ENCODE assay signal across 27 mouse cellular contexts in genomic region chr6:91202571-91202970, GRCm38 (mm10). TPM values are rescaled to one million over a fixed set of nuclear protein-coding genes. Genes with fewer than 3 reads are reported as not detected.
DNase-seq lines count a peak whose midpoint lies in the region; ATAC-seq and TF ChIP-seq lines count a peak whose summit lies in the region.
"Had no signal": no experiment of that assay in that cellular context is flagged by ENCODE, and none has a peak within 500 bp of the region (broad histone marks: within the 10 kb centered on the region; RNA-seq: fewer than 3 reads in every experiment).

No protein-coding gene starts in this region.

- no peak for TF ChIP-seq CTCF in embryonic fibroblast, embryonic 13.5 days (IDR thresholded peaks at IDR 0.05; ENCODE audit: borderline replicate concordance, insufficient read depth, low read length)

- no peaks in the 10 kb centered on the region for H3K36me3 ChIP-seq in heart, embryonic 13.5 days
- no peaks in the 10 kb centered on the region for H3K36me3 ChIP-seq in heart, embryonic 11.5 days (ENCODE audit: control insufficient read depth, insufficient read depth, low read length)
- H3K36me3 ChIP-seq: embryonic facial prominence, embryonic 12.5 days; heart, embryonic 12.5 days; hindbrain, embryonic 12.5 days; kidney, embryonic 15.5 days; limb, embryonic 13.5 days; liver, embryonic 13.5 days; midbrain, embryonic 12.5 days had no signal

- no peak overlapping the region for H3K4me3 ChIP-seq in heart, embryonic 13.5 days
- no peak overlapping the region for H3K4me3 ChIP-seq in heart, embryonic 11.5 days (ENCODE audit: low read depth, low read length)
- H3K4me3 ChIP-seq in embryonic fibroblast, embryonic 13.5 days (ENCODE audit: insufficient read depth, low read length) = no peak overlapping the region
- H3K4me3 ChIP-seq: embryonic facial prominence, embryonic 12.5 days; forebrain, embryonic 13.5 days; heart, embryonic 12.5 days; hindbrain, embryonic 12.5 days; kidney, embryonic 15.5 days; limb, embryonic 13.5 days; liver, embryonic 13.5 days; midbrain, embryonic 12.5 days had no signal

- H3K4me2 ChIP-seq in heart, embryonic 13.5 days = no peak overlapping the region
- no peak overlapping the region for H3K4me2 ChIP-seq in heart, embryonic 11.5 days
- H3K4me2 ChIP-seq: embryonic facial prominence, embryonic 12.5 days; forebrain, embryonic 13.5 days; heart, embryonic 12.5 days; hindbrain, embryonic 12.5 days; kidney, embryonic 15.5 days; limb, embryonic 13.5 days; liver, embryonic 13.5 days; lung, embryonic 14.5 days; midbrain, embryonic 12.5 days had no signal

- peak; percentile 6 for DNase-seq in R1 (ENCODE audit: low read depth, low spot score)
- DNase-seq in ovary, postnatal 10 days (ENCODE audit: low spot score) = no peak
- no peak for DNase-seq in adrenal gland, postnatal 4 days (ENCODE audit: low spot score in 2 of 2)
- DNase-seq in adrenal gland, postnatal 14 days = no peak
- DNase-seq: adrenal gland, postnatal 10 days; cerebellum, adult 9-11 months; kidney, adult 11 months; kidney, postnatal 36 days; liver, embryonic 13.5 days; lung, embryonic 14.5 days; right cerebral cortex, postnatal 25 days; spleen, adult 18-20 months; thymus, postnatal 36 days had no signal

- H3K4me1 ChIP-seq in heart, embryonic 13.5 days = peaks cover 55% of the 10 kb centered on the region
- H3K4me1 ChIP-seq in heart, embryonic 11.5 days (ENCODE audit: control insufficient read depth, insufficient read depth, low read length) = peaks cover 10% of the 10 kb centered on the region
- peaks cover 29% of the 10 kb centered on the region for H3K4me1 ChIP-seq in embryonic fibroblast, embryonic 13.5 days (ENCODE audit: control insufficient read depth, insufficient read depth, low read length)
- H3K4me1 ChIP-seq: liver, embryonic 13.5 days had no signal

- peak; percentile 34; the same call in 1 of the 2 replicates for TF ChIP-seq POLR2A in embryonic fibroblast, embryonic 13.5 days (IDR thresholded peaks at IDR 0.05; ENCODE audit: low read depth, low read length)

- ATAC-seq in heart, embryonic 13.5 days (ENCODE audit: extremely low read depth, insufficient number of reproducible peaks, low FRiP score, low TSS enrichment) = no peak
- no peak for ATAC-seq in heart, embryonic 11.5 days (replicated peaks; ENCODE audit: insufficient number of reproducible peaks, low FRiP score, low TSS enrichment)
- no peak for ATAC-seq in erythroid progenitor cell, adult 5-6 weeks (replicated peaks; ENCODE audit: low FRiP score, poor library complexity, severe bottlenecking)
- ATAC-seq: forebrain, embryonic 13.5 days had no signal

- no peak overlapping the region for H3K9ac ChIP-seq in heart, embryonic 13.5 days
- no peak overlapping the region for H3K9ac ChIP-seq in heart, embryonic 11.5 days (ENCODE audit: low read depth, low read length)
- H3K9ac ChIP-seq: embryonic facial prominence, embryonic 12.5 days; forebrain, embryonic 13.5 days; heart, embryonic 12.5 days; hindbrain, embryonic 12.5 days; kidney, embryonic 15.5 days; limb, embryonic 13.5 days; liver, embryonic 13.5 days; lung, embryonic 14.5 days; midbrain, embryonic 12.5 days had no signal

- H3K9me3 ChIP-seq in heart, embryonic 13.5 days = no peaks in the 10 kb centered on the region
- no peaks in the 10 kb centered on the region for H3K9me3 ChIP-seq in heart, embryonic 11.5 days (replicated peaks; ENCODE audit: control insufficient read depth, low read length)
- H3K9me3 ChIP-seq: forebrain, embryonic 13.5 days; heart, embryonic 12.5 days; hindbrain, embryonic 12.5 days; kidney, embryonic 15.5 days; limb, embryonic 13.5 days; liver, embryonic 13.5 days; midbrain, embryonic 12.5 days had no signal

- 68% methylated on average over 4 of the region's 4 CpGs for WGBS in heart, embryonic 13.5 days
- WGBS in heart, embryonic 11.5 days (ENCODE audit: insufficient replicate concordance) = 73% methylated on average over 4 of the region's 4 CpGs

- H3K27ac ChIP-seq in heart, embryonic 13.5 days (replicated peaks) = 0 out of 2 replicates have a peak overlapping the region, but pooled peaks have one; percentile 68
- no peak overlapping the region for H3K27ac ChIP-seq in heart, embryonic 11.5 days (ENCODE audit: low read depth, low read length)
- peak overlapping the region; percentile 99 for H3K27ac ChIP-seq in embryonic fibroblast, embryonic 13.5 days (ENCODE audit: insufficient read depth, low read length)
- H3K27ac ChIP-seq: forebrain, embryonic 13.5 days; kidney, embryonic 15.5 days; liver, embryonic 13.5 days; midbrain, embryonic 12.5 days had no signal

- peaks cover 32% of the 10 kb centered on the region for H3K27me3 ChIP-seq in heart, embryonic 13.5 days (replicated peaks)
- H3K27me3 ChIP-seq in heart, embryonic 11.5 days (ENCODE audit: control insufficient read depth, insufficient read depth, low read length) = peaks cover 4% of the 10 kb centered on the region
- H3K27me3 ChIP-seq: embryonic facial prominence, embryonic 12.5 days; kidney, embryonic 15.5 days; liver, embryonic 13.5 days had no signal

RNA-seq across cellular contexts. Expression of gene Fbln2, which starts 9.7 kb away (rescaled TPM):
- 173 and 181 TPM in 2 replicates for polyA plus RNA-seq in heart, embryonic 13.5 days (2015; fragmentation: Nextera tagmentation; extraction: Ambion mirVana)
- 105 and 137 TPM in 2 replicates for polyA plus RNA-seq in heart, embryonic 11.5 days (2014; fragmentation: Nextera tagmentation; extraction: Ambion mirVana)
- 1,102 and 1,873 TPM in 2 replicates for polyA plus RNA-seq in embryonic fibroblast, embryonic 13.5 days (2011; ENCODE audit: insufficient read length, low read depth, missing spikeins)
- total RNA-seq in adrenal gland, postnatal 4 days (2021) = 10 to 100 TPM; 71.7 to 73.5 TPM
- total RNA-seq in adrenal gland, postnatal 14 days (2021) = 32.3 and 38.2 TPM in 2 replicates
- not detected in 2 replicates for total RNA-seq in erythroid progenitor cell, adult 5-6 weeks (2015; ENCODE audit: low replicate concordance)
- not detected in 2 replicates for total RNA-seq in erythroid progenitor cell, adult 5-6 weeks (2017; ENCODE audit: low replicate concordance)
- total RNA-seq: granulocyte monocyte progenitor cell, adult 5-6 weeks; megakaryocyte, adult 5-6 weeks; monocyte, adult 5-6 weeks had no signal

RNA-seq across cellular contexts. Expression of gene Hdac11, which starts 46.1 kb away (rescaled TPM):
- 8.2 and 9.6 TPM in 2 replicates for polyA plus RNA-seq in heart, embryonic 13.5 days (2015; fragmentation: Nextera tagmentation; extraction: Ambion mirVana)
- polyA plus RNA-seq in heart, embryonic 11.5 days (2014; fragmentation: Nextera tagmentation; extraction: Ambion mirVana) = 7.9 TPM in 2 replicates
- 5.4 TPM in 2 replicates for polyA plus RNA-seq in embryonic fibroblast, embryonic 13.5 days (2011; ENCODE audit: insufficient read length, low read depth, missing spikeins)
- total RNA-seq in adrenal gland, postnatal 4 days (2021) = 10 to 100 TPM; 12.9 to 17.8 TPM
- 6.3 and 7.4 TPM in 2 replicates for total RNA-seq in adrenal gland, postnatal 14 days (2021)
- total RNA-seq in erythroid progenitor cell, adult 5-6 weeks (2015; ENCODE audit: low replicate concordance) = 15.1 and 20.1 TPM in 2 replicates
- total RNA-seq in erythroid progenitor cell, adult 5-6 weeks (2017; ENCODE audit: low replicate concordance) = 7.7 and 13.8 TPM in 2 replicates

Comparison
In these comparisons a context has a peak if more than half of its experiments do, and no peak if none do; other contexts are left out.
1. RNA of gene Fbln2, which starts 9.7 kb away (total RNA-seq): 71.7 to 73.5 TPM in adrenal gland, postnatal 4 days and 32.3 to 38.2 TPM in adrenal gland, postnatal 14 days; not detected in erythroid progenitor cell, adult 5-6 weeks; every median in the first group is over 10 times any median in the second.